Mouse (Mus musculus) embryonic facial prominence, embryonic 13.5 days (tissue): ENCODE results near the gene Gm21818. TPM values are rescaled to one million over a fixed set of nuclear protein-coding genes. Genes with fewer than 3 reads are reported as not detected.

Source experiments
- polyA plus RNA-seq: library from polyadenylated mRNA; unstranded; fragments of >200 nt; fragmentation: Nextera tagmentation; extraction: Ambion mirVana; gene quantifications from 2 replicates; pipeline ENCODE4 v1.2.1, GENCODE M21; 2015

The Gm21818 gene
- polyA plus RNA-seq, 1 experiment from 2014 or later, result not detected

Other genes starting within 250 kb of the Gm21818 start
- not detected in 2 replicates for gene Gm21761, start 243.2 kb upstream of the Gm21818 start, polyA plus RNA-seq
- not detected in 2 replicates for gene B020031M17Rik, start 221.6 kb upstream of the Gm21818 start, polyA plus RNA-seq
- not detected in 2 replicates for gene Gm36079, start 145.4 kb upstream of the Gm21818 start, polyA plus RNA-seq
- gene Gm21188, start 120.2 kb upstream of the Gm21818 start, polyA plus RNA-seq, result not detected in 2 replicates
- gene Gm20767, start 32.2 kb upstream of the Gm21818 start, polyA plus RNA-seq, result not detected in 2 replicates
- not detected in 2 replicates for gene Gm21762, start 43.5 kb downstream of the Gm21818 start, polyA plus RNA-seq
- gene Gm21731, start 66.7 kb downstream of the Gm21818 start, polyA plus RNA-seq, result not detected in 2 replicates
- gene AF067061, start 90.7 kb downstream of the Gm21818 start, polyA plus RNA-seq, result not detected in 2 replicates
- 0.42 TPM in 1 of 2 replicates, not detected in the other for gene BC147527, start 128.0 kb downstream of the Gm21818 start, polyA plus RNA-seq
- gene Tcstv3, start 144.4 kb downstream of the Gm21818 start, polyA plus RNA-seq, result not detected in 2 replicates